Mouse (Mus musculus) embryo, embryonic 11.5 days (tissue): ENCODE data around the gene Cdh23.

Source experiments
- DNase-seq: peaks from one replicate; pipeline ENCODE4 v3.0.0-alpha.2; 2012; ENCODE audit warnings: low read depth, low spot score

Gene Cdh23

DNA sequence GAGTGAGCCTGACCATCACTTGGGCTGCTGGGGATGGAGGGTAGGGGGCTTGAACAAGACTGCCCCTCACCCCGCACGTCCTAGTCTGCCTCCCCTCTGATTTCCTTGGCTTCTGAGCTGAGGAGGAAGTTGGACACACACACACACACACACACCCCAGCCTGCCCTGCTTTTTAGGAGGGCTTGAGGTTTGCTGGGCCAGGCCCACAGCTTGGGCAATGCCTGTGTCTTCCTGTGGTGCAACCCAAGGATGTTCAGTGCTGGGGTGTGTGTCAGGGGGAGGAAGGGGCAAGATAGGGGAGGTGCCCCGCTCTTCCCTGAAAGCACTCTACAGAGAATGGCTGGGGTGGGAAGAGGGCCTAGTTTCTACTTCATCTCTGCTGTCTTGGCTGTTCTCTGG lies 352.2 kb downstream of the Cdh23 start:
- no peak for DNase-seq

DNA sequence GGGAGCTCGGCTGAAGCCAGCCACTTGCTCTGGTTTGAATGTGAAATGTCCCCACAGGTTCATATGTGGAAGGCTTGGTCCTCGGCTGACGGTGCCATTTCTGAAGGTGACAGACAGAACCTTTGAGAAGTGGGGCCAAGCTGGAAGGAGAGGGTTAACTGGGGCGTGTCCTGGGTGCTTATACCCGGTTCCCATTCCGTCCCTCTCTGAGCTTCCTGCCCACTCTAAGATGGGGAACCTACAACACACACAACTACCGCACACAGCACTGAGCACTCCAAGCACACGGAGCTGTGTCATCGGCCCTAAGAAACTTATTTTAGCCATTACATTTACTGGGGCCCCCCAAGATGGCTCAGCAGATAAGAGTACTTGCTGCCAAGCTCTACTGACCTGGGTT lies 354.8 kb downstream of the Cdh23 start:
- no peak for DNase-seq

DNA sequence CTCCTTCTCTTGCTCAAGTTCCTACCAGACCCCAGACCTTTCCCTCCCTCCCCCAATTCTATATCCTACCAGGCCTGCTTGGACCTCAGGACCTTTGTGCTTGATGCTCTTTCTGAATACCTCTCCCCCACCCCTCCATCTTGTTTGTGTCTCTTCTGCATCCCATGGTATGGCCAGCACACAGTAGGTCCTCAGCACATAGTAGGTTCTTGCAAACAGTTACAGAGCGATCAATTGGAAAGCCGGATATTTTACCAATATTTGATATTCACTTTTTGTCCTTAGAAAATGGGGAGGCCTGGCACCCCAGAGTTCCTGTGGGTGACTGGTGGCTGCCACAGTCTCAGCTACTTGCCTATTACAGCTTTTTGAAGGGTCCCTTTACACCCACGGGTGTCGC lies 361.3 kb downstream of the Cdh23 start:
- no peak for DNase-seq

DNA sequence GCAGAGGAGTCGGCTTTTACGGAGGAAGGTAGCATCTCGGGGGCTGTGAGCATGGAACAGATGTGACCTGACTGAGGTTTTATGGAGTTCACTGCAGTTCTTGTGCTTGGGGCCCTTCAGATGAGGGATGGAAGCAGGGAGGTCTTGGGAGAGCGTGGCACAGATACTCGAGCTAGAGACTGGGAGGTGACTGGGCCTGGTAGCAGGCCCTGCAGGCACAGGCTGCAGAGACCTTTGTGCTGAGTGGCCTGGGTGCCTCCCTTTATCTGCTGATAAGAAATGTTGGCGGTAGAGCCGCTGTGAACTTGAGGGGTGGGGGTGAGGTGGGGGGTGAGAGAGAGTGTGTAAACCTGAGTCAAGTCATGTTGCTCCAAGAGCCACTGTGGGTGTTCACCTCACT lies 361.7 kb downstream of the Cdh23 start:
- no peak for DNase-seq

DNA sequence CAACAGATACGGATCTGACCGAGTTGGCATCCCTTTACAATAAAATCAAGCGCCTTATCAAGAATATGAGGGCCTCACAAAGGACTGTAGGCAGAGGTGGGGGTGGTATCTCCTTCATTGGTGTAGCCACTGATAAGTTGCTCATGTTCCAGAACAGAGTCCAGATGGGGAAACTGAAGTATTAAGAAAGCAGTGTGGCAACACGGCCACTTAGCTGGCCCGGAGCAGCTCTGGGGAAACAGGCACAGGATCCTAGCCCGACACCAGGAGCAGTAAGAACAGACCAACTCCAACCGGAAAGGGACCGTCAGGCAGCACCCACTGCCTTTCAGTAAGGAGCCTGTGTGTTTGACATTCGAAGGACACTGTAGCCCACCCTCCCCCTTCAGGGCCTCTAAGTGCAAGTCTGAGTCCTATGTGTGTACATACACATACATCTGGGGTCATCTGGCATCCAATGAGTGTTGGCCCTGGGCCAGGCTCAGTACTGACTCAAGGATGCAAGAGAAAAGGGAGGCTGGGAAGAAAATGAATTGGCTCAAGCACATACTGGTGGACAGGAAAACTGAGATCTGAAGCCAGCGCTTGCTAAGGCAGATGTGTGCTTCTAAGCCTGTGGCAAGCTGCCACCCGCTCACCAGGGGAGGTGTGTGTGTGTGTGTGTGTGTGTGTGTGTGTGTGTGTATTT lies 367.2 kb downstream of the Cdh23 start:
- DNase-seq, result no peak

DNA sequence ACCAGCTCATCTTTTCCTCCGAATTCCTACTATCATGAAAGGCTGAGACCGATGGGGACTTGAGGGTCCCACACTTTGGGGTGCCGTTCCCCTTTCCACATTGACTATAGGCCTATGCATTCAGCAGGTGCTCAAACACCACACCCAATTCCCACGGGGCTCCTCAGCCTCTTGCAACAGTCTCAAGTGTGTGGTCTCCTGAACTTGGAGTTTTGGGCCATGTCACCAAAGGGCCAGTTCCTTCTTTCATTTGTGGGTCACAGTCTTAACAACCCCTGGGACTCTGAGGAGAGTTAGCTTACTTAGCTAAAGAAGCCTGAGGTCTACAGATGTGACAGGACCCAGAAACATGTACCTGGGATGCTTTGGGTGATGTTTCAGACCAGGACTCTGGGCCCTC lies 380.1 kb downstream of the Cdh23 start:
- DNase-seq, result no peak

DNA sequence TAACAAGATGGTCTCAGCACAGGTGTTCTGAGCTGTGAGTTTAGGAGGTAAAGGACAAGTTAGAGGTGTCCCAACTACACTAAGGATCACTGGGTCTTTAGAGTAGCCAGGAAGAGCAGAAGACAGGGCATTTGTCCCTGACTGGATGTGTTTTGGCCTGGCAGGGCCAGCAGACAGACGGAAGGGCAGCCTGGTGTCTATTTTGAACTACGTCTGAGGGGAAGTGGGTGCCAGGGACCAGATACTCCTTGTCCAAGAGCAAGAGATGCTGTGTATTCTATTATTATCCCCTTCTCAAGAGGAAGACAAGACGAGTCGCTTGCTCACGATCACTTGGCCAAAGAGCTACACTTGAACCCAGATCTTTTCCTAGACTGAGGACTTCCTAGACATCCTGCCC lies 382.7 kb downstream of the Cdh23 start:
- DNase-seq, result no peak

DNA sequence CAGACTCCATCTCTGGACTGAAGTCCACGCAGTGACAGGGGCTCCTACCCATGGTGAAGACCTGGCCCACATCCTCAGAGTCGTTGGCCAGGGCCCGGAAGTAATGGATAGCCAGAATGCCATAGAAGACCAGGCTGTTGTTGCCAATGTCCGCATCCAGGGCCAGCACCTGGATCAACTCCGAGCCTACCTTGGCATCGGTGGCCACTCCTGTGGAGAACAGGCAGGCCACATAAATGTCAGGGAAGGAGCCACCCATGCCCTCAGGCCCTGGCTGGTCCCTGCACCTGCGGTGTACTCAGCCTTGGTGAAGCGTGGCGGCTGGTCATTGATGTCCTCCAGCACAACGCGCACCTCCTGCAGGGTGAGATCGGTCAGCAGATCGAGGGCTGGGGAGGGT lies 385.7 kb downstream of the Cdh23 start:
- DNase-seq, result no peak

DNA sequence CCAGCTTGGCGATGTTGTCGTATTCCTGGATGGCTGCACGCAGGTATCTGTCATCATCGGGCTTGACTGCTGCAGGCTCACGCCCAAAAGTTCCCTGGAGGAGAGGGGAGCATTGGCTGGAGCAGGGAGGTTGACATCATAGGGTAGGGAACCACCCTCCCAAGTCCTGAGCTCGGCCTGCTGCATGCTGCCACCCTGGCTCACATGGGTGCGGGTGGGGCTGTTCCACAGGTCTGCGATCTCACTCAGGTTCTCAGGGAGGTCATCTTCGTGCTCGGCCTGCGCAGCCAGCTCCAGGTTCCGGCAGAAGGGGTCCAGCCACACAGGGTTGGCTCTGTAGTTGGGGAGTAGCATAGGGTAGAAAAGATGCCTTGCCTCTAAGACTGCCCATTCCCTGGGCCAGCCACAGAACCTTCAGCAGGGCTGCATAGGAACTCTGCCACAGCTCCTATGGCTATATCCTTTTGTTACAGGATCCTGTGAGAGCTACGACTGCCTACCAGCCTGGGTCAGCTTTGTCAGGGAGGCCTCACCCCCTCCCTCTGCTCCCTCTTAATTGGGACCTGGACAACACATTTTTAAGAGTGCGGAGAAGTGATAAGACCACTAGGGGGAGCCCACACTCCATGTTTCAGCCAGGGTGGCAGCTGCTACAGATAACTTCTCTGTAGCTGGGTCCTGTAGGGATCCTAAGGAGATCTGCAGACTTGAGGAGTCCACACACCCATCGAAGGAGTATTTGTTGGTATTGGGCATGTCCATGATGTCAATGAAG lies 391.2 kb downstream of the Cdh23 start:
- DNase-seq, result peak; percentile 71

DNA sequence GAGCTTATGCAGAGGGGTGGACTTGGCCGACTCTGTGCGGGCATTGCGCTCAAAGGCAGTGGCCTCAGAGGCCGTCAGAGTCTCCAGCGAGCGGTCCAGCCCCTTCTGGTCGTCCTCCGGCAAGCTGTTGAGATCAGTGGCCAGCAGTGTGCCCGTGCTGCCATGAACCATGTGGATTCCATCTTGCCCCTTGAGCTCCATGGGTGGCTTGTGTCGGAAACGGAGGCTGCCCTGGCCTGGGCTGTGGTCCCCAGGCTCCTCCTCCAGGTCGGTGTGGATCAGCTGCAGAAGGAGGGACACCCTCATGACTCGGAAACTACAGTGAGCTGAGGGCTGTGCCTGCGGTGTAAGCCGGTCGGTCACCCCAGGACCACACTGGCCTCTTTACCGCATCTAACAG lies 392.9 kb downstream of the Cdh23 start:
- no peak for DNase-seq

DNA sequence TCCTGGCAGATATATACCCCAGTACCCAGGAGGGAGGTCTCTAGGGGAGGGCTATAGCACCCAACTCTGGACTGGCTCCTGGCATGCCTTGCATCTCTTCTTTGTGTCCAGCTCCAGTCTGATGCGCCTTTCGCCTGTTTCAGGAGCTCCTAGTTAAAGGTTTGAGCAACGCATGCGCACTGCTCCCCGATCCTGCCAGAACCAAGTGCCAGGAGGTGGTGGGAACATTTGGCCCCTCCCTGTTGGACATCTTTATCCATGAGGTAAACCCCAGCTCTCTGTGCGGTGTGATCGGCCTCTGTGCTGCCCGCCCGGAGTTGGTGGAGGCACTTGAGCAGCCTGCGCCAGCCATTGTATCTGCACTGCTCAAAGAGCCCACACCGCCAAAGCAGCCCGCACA lies 396.7 kb downstream of the Cdh23 start:
- no peak for DNase-seq

DNA sequence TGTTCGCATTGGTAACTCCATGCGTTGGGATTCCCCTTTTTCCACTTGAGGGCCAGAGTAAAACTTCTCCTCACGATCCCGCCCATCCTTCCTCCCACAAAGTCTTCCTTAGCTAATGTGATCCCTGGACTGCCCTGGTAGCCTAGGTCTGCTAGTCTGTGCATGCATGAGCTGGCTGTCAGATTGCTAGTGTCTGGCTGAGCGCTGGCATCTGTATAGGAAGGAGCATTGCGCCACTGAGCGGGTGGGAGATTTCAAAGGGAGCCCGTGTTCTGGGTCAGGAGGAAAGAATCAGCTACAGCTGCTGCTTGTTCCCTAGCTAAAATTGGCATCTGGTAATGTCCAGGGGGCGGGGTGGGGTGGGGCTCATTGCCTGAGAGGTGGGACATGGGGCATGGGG lies 400.3 kb downstream of the Cdh23 start:
- DNase-seq, result no peak

DNA sequence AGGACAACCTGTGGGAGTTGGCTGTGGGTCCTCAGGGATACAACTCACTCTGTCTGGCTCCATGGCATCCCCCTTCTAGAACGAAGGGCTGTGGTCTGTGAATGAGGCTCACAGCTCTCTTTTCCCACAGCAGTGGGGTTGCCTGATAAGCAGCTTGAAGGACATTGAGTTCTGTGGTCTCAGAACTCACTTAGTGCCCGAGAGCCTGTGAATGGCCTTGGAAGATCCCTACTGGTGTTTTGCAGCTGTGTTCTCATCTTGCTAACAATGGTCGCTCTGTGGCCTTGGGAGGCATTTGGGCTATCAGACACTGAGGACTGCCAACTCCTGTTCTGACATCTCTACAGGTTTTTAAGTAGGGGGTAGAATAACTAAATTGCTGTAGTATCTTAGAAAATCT lies 400.9 kb downstream of the Cdh23 start:
- DNase-seq, result no peak

DNA sequence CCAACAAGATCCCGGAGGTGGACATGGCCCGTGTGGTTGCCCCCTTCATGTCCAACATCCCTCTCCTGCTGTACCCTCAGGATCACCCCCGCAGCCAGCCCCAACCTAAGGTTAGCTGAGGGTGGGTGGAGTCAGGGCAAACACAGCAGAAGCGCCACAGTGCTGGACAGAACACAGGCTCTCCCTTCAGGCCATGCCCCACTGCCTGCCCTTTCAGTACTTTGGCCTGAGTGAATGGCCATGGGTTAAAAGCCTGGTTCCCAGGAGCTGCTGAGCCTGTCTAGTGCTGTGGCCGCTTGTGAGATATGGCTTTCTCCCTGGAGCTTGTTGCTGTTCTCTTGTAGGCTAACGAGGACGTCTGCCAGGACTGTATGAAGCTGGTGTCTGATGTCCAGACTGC lies 401.7 kb downstream of the Cdh23 start:
- no peak for DNase-seq

DNA sequence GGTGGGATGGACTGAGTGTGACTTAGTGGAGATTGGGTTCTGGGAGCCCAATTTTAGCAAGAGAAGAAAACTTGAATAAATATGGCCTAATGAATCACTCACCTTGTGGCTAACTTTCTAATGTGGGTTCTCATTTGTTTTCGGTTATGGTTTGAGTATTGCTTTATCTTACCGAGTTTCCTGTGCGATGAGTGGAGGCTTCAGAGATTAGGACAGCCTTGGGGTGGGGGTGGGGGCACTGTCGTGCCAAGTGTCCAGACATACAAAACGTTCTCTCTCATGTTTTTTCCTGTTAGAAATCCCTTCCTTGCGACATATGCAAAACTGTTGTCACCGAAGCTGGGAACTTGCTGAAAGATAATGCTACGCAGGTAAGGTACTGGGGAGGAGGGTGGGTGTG lies 404.1 kb downstream of the Cdh23 start:
- no peak for DNase-seq

DNA sequence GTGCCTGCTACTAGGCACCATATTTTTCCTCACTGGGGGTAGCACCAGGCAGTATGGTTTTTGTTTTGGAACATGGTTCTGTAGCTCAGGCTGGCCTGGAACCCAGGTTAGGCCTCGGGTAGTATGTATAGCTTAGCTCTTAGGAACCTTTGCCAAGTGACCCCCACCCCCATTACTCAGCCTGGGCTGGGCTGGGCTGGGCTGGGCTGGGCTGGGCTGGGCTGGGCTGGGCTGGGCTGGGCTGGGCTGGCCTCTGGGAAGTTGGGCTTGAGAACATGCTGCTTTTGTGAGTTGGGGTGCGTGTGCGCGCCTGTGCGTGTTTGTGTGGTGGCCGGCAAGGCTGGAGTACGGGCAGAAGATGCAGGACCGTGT lies 405.6 kb downstream of the Cdh23 start:
- DNase-seq, result no peak

DNA sequence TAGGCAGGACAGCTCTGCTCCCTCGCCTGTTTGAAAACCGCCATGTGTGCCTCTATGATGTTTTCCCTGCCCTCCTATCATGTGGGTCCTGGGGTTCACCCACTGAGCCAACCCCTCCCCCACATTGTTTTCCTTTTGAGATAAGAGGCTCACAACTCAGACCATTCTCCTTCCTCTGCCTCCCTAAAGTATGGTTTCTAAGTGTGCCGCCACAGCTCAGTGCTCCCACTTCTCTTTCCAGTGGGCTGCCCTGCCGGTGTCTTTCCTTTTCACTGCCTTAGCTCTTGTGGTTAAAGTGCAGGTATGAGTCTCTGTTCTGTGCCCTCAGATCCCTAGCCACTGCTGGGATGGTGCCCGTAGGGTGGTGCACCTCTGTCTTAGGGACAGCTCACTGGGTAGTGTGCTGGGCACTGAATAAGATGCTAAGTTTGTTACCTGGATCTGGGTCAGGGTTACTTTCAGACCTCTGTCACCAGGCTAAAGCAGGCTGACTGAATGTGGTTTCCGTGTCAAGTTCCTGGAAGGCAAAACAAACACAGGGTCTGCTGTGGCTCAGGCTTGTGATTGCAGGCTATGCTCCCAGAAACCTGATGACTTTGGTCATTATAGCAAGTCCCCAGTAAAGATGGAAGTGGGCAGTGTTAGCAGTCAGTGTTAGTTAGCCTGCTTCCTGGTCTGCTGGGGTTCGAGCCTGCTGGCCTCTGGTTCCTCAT lies 406.1 kb downstream of the Cdh23 start:
- DNase-seq, result no peak

DNA sequence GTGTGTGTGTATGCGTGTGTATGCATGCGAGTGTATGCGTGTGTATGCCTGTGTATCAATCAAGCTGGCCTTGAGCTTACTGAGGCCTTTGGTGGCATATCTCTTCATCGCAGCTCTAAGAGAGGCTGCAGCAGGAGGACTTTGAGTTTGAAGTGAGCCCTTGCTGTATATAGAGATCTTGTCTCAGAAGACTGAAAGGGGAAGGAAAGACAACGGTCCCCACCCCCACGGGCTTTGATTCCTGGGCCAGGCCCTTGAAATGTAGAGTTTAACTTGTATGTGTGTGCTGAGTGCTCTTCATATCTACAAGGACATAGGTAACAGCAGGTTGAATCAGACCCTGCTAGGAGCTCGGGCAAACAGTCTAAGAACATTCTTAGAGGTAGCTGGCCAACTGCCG lies 407.1 kb downstream of the Cdh23 start:
- no peak for DNase-seq

DNA sequence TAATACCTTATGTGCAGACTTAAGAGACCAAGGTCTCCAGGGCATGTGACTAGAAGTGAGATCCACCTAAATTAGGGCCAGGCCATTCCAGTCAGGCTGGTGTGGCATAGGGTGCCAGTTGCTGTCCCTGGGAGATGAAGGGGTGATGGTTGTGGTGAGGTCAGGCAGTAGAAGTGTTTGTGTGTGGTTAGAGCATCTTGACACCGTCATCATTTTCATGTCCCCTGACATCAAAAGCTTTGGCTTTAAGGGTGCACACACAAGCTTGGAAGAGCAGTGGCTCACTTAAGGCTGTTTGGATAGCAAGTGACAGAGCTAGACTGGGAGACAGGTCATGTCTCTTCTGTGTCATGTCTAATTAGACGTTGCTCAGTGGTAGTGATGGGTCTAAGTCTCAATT lies 408.6 kb downstream of the Cdh23 start:
- no peak for DNase-seq

DNA sequence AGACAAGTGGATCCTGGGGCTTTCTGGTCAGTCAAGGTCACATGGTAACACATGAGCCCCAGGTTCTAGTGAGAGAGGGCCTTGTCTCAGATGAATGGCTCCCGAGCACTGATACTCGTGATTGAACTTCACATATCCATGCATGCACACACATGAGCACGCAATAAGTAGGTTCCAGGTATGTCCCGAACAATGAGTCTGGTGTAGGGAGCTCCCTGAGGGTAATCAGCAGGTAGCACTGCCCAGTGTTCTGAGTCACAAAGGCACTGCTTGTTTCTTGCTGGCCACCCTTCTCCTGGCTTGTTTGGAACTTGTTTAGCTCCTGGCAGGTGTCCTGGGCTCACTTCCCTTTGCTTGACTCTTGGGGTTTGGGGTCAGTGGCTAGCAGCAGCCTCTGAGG lies 409.1 kb downstream of the Cdh23 start:
- no peak for DNase-seq

DNA sequence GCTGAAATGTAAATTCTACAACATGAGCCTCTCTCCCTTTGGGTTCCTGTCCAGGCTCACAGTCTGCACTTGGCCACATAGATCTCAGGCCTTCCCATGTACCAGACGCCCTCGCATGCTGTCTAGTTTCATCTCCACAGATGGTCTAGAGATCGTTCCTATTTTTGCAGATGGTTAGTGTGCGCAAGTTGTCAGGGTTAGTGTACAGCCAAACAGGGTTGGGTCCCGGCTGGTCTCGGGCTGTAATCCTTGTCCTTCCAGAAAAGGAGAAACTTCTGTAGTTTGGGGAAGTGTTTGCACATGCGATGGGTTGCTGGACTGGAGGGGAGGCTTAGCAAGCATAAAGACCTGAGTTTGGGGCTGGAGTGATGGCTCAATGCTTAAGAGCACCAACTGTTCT lies 409.7 kb downstream of the Cdh23 start:
- DNase-seq, result no peak

DNA sequence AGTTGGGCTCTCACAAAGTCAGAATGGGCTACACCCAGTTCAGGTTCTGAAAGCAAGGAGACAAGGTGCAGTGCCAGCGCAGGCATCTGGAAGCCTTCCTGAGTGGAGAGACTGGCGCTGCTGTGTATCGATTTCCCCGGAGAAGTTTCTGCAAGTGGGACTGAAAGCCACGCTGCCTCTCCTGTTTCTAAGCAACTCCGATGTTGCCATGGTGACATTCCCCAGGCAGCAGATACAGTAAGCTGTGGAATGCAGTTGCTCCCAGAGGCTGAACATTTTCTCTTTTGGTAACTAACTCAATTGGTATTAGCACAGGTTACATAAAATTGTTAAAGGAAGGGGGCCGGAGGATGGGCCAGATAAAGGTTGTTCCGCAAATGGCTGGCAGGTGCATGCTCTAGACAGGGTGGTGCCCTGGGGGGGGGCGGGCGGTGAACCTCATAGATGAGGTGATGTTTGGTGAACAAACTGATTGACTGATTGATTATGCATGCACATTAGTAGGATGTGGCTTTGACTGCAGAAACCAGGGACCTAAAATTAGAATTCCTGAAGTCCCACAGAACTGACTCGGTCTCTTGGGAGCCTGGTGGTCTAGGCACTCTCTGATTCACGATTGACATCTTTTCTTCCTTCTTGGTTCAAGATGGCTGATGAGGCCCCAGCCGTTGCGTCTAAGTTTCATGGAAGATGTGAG lies 410.5 kb downstream of the Cdh23 start:
- DNase-seq, result peak; percentile 64
